Mouse (Mus musculus) forelimb bud, embryonic 11.5 days (tissue): Measurements from ENCODE around the gene Trp53.
"Not testable (repeated sequence)": the region's sequence is repeated elsewhere in the genome, so short reads cannot be mapped to it uniquely, and the experiment has no call there.

Source experiments
- DNase-seq: peaks from one replicate; pipeline ENCODE4 v3.0.0-alpha.2; 2012; ENCODE audit warnings: low read depth, low spot score

Gene Trp53

GRCm38 (mm10) chr11:69580091-69580514, at the start of gene Trp53, which contains the start of gene Wrap53:
Gene Trp53 (plus strand): TSS chr11:69580359.
Gene Wrap53 (minus strand): TSS chr11:69580255.
- DNase-seq, result peak; percentile 95

GRCm38 (mm10) chr11:69530755-69531154, 49.4 kb upstream of the Trp53 start:
- DNase-seq, result not testable (repeated sequence)

GRCm38 (mm10) chr11:69532480-69533150, 47.5 kb upstream of the Trp53 start:
- DNase-seq, result no peak

- DNase-seq, result no peak
Observed at GRCm38 (mm10) chr11:69534990-69535389, 45.2 kb upstream of the Trp53 start.

- no peak for DNase-seq
Observed at GRCm38 (mm10) chr11:69540700-69541099, 39.5 kb upstream of the Trp53 start.

GRCm38 (mm10) chr11:69541741-69542140, 38.4 kb upstream of the Trp53 start:
- DNase-seq, result not testable (repeated sequence)

- no peak for DNase-seq
Observed at GRCm38 (mm10) chr11:69543598-69543997, 36.6 kb upstream of the Trp53 start.

- no peak for DNase-seq
Observed at GRCm38 (mm10) chr11:69545957-69546356, 34.2 kb upstream of the Trp53 start.

- peak; percentile 89 for DNase-seq
Observed at GRCm38 (mm10) chr11:69546423-69547053, 33.6 kb upstream of the Trp53 start.

- peak; percentile 63 for DNase-seq
Observed at GRCm38 (mm10) chr11:69547071-69547470, 33.1 kb upstream of the Trp53 start.

- no peak for DNase-seq
Observed at GRCm38 (mm10) chr11:69549060-69549656, 31.0 kb upstream of the Trp53 start, which contains the start of gene Dnah2. Gene Dnah2 (minus strand): TSS chr11:69549110.

- no peak for DNase-seq
Observed at GRCm38 (mm10) chr11:69551310-69551709, 28.8 kb upstream of the Trp53 start.

- peak; percentile 59 for DNase-seq
Observed at GRCm38 (mm10) chr11:69552622-69553340, 27.4 kb upstream of the Trp53 start.

- no peak for DNase-seq
Observed at GRCm38 (mm10) chr11:69553341-69553721, 26.8 kb upstream of the Trp53 start.

GRCm38 (mm10) chr11:69554539-69555140, 25.5 kb upstream of the Trp53 start:
- no peak for DNase-seq

- DNase-seq, result no peak
Observed at GRCm38 (mm10) chr11:69557381-69557958, 22.7 kb upstream of the Trp53 start.

GRCm38 (mm10) chr11:69558756-69559155, 21.4 kb upstream of the Trp53 start:
- no peak for DNase-seq

- no peak for DNase-seq
Observed at GRCm38 (mm10) chr11:69559183-69559582, 21.0 kb upstream of the Trp53 start.

GRCm38 (mm10) chr11:69559851-69560765, 20.1 kb upstream of the Trp53 start, which contains the start of gene Efnb3:
Gene Efnb3 (minus strand): TSS chr11:69560205.
- DNase-seq, result peak; percentile 82
